Mouse (Mus musculus): Measurements from ENCODE around the gene Rsph6a. TPM values are rescaled to one million over a fixed set of nuclear protein-coding genes. Genes with fewer than 3 reads are reported as not detected.

Rsph6a gene
- polyA plus RNA-seq, 1 experiment from 2014 or later, result not detected

DNA sequence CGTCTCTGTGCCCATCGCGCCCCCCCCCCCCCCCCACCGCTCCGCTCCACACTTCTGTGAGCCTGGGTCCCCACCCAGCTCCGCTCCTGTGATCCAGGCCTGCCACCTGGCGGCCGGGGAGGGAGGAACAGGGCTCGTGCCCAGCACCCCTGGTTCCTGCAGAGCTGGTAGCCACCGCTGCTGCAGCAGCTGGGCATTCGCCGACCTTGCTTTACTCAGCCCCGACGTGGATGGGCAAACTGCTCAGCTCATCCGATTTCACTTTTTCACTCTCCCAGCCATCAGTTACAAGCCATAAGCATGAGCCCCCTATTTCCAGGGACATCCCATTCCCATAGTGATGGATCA, 38.7 kb downstream of the Rsph6a start:
- H3K9me3 ChIP-seq (replicated peaks), result no peaks in the 10 kb centered on the region
- ATAC-seq (ENCODE audit: low read depth), result peak; percentile 60
- WGBS (ENCODE audit: insufficient replicate concordance), result under 1% methylated on average over 12 of the region's 15 CpGs
- H3K4me1 ChIP-seq (replicated peaks), result peaks cover 65% of the 10 kb centered on the region
- peak overlapping the region; percentile 68 for H3K27ac ChIP-seq
- peaks cover 3% of the 10 kb centered on the region; the same call in 1 of the 2 replicates for H3K36me3 ChIP-seq
- DNase-seq, result peak; percentile 75
- peaks cover 88% of the 10 kb centered on the region for H3K27me3 ChIP-seq
- peak overlapping the region; percentile 68 for H3K4me3 ChIP-seq (replicated peaks)
- H3K4me2 ChIP-seq, result peak overlapping the region; percentile 97
- peak overlapping the region; percentile 75 for H3K9ac ChIP-seq

DNA sequence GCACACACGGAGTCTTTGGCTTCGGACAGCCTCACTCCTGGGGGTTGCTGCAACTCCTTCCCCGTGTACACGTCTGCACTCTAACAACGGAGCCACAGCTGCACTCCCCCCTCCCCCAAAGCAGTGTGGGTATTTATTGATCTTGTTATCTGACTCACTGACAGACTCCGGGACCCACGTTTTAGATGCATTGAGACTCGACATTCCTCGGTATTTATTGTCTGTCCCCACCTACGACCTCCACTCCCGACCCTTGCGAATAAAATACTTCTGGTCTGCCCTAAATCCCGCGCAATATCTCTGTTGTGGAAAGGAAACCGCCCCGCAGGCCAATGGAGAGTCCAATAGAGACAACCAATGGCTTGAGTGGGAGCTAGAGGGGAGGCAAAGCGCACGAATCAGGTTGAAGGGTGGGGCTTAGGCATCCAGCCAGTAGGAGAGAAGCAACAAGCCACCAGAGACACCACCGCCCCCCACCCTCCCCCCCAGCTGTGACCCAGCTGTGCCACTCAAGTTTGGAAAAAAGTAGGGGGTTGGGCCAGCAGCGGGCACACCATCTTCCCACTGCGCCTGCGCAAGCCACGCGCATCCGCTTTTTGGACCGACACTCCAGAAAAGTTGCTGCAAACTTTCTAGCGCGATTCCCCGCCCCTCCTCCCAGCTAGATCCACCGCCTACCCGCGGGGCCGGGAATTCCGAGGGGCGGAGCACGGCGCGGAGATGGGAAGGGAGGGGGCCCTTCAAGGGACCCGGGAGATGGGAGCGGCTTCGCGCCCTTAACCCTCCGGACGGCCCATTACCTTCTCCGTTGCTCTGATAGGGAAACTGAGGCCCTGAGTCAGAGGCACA, 39.3 kb downstream of the Rsph6a start:
- H3K36me3 ChIP-seq, result no peaks in the 10 kb centered on the region
- WGBS (ENCODE audit: insufficient replicate concordance), result under 1% methylated on average over 45 of the region's 45 CpGs
- H3K27ac ChIP-seq, result peak overlapping the region; percentile 82
- peaks cover 91% of the 10 kb centered on the region for H3K27me3 ChIP-seq
- DNase-seq (peak; percentile 79), ATAC-seq (ENCODE audit: low read depth) (peak; percentile 82)
- peak overlapping the region; percentile 97 for H3K4me2 ChIP-seq
- peak overlapping the region; percentile 75 for H3K9ac ChIP-seq
- peak overlapping the region; percentile 68 for H3K4me3 ChIP-seq (replicated peaks)
- H3K4me1 ChIP-seq (replicated peaks), result peaks cover 59% of the 10 kb centered on the region
- H3K9me3 ChIP-seq (replicated peaks), result no peaks in the 10 kb centered on the region

DNA sequence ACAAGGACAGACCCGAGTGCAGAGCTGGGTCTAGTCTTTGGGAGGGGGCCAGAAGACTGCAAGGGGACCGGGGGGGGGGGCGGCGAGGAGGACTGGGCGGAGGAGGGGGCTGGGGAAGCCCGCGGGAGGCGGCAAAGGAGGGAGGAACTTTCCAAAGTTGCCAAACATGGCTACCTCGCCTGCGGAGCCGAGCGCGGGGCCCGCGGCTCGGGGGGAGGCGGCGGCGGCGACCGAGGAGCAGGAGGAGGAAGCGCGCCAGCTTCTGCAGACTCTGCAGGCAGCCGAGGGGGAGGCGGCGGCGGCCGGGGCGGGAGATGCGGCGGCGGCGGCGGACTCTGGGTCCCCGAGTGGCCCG, 40.0 kb downstream of the Rsph6a start, which contains the start of gene Six5:
Gene Six5, plus strand, starts transcription at position 124 of the 355 bp plus-strand sequence.
- WGBS (ENCODE audit: insufficient replicate concordance), result under 1% methylated on average over 17 of the region's 36 CpGs
- Histone ChIP-seq H3K4me1 (replicated peaks) (peaks cover 59% of the 10 kb centered on the region), H3K27me3 (peaks cover 93% of the 10 kb centered on the region), H3K36me3 (no peaks in the 10 kb centered on the region), H3K27ac (peak within 1 kb of the TSS; percentile 82), H3K4me3 (replicated peaks) (peak within 1 kb of the TSS; percentile 68), H3K4me2 (peak within 1 kb of the TSS; percentile 97), H3K9me3 (replicated peaks) (no peaks in the 10 kb centered on the region), H3K9ac (peak within 1 kb of the TSS; percentile 75)
- no peak for DNase-seq
- ATAC-seq (ENCODE audit: low read depth), result no peak

DNA sequence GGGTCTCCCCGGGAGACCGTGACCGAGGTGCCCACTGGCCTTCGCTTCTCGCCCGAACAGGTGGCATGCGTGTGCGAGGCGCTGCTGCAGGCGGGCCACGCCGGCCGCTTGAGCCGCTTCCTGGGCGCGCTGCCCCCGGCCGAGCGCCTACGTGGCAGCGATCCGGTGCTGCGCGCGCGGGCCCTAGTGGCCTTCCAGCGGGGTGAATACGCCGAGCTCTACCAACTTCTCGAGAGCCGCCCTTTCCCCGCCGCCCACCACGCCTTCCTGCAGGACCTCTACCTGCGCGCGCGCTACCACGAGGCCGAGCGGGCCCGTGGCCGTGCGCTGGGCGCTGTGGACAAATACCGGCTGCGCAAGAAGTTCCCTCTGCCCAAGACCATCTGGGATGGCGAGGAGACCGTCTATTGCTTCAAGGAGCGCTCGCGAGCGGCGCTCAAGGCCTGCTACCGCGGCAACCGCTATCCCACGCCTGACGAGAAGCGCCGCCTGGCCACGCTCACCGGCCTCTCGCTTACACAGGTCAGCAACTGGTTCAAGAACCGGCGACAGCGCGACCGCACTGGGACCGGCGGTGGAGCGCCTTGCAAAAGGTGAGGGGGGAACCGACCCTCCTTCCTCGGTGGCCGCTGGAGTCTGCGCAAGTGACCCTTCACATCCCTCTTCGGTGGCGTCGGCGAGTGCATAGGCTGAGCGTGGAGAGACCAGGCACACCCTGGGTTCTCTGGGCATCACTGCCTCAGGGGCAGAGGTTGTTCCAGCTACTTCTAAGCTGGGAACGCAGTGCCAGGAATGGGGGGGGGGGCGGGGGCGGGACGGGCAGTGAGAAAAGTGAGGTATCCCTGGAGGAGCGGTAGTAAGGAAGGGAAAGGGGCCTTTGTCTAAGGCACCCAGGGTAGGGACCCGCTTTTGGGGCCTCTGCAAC, 40.6 kb downstream of the Rsph6a start:
- no peak for ATAC-seq (ENCODE audit: low read depth)
- H3K9me3 ChIP-seq (replicated peaks), result no peaks in the 10 kb centered on the region
- peak overlapping the region; percentile 75 for H3K9ac ChIP-seq
- H3K4me2 ChIP-seq, result peak overlapping the region; percentile 97
- 1% methylated on average over 84 of the region's 87 CpGs for WGBS (ENCODE audit: insufficient replicate concordance)
- peaks cover 90% of the 10 kb centered on the region for H3K27me3 ChIP-seq
- peaks cover 59% of the 10 kb centered on the region for H3K4me1 ChIP-seq (replicated peaks)
- H3K4me3 ChIP-seq (replicated peaks), result peak overlapping the region; percentile 68
- no peak for DNase-seq
- no peaks in the 10 kb centered on the region for H3K36me3 ChIP-seq
- peak overlapping the region; percentile 82 for H3K27ac ChIP-seq

DNA sequence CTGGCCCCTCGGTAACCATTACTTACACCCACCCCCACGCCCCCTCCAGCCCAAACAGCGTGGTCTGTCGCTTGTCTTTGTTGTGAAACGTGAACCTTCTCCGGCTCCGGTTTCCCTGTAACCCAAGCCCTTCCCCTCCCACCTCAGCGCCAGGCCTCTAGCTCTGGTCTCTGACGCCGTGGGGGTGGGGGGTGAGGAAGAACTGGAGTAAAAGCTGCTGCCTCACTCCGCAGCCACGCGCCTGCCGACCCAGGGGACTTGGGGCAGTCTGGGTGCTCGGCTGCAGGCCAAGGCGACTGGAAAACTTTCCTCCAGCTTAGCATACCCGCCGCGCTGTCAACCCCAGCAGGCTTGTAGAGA, 41.2 kb downstream of the Rsph6a start:
- Histone ChIP-seq H3K27ac (0 out of 2 replicates have a peak overlapping the region, but pooled peaks have one; percentile 82), H3K4me3 (replicated peaks) (peak overlapping the region; percentile 68), H3K9me3 (replicated peaks) (no peaks in the 10 kb centered on the region), H3K4me2 (peak overlapping the region; percentile 97), H3K36me3 (no peaks in the 10 kb centered on the region), H3K27me3 (peaks cover 90% of the 10 kb centered on the region), H3K9ac (peak overlapping the region; percentile 75), H3K4me1 (replicated peaks) (peaks cover 59% of the 10 kb centered on the region)
- WGBS (ENCODE audit: insufficient replicate concordance), result 2% methylated on average over 19 of the region's 19 CpGs
- ATAC-seq (ENCODE audit: low read depth) (no peak), DNase-seq (no peak)

DNA sequence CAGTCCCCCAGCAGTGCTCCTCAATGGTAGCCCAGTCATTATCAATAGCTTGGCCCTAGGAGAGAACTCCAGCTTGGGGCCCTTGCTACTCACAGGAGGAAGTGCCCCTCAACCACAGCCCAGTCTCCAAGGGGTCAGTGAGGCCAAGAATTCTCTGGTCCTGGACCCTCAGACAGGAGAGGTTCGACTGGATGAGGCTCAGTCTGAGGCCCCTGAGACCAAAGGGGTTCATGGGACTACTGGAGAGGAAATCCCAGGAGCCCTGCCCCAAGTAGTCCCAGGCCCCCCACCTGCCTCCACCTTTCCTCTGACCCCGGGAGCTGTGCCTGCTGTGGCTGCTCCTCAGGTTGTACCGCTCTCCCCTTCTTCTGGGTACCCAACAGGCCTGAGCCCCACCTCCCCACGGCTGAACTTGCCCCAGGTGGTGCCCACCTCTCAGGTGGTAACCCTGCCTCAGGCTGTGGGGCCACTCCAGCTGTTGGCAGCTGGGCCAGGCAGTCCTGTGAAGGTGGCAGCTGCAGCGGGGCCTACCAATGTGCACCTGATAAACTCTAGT, 42.0 kb downstream of the Rsph6a start:
- no peaks in the 10 kb centered on the region for H3K9me3 ChIP-seq (replicated peaks)
- peaks cover 86% of the 10 kb centered on the region for H3K27me3 ChIP-seq
- H3K4me2 ChIP-seq, result peak overlapping the region; percentile 97
- H3K36me3 ChIP-seq, result no peaks in the 10 kb centered on the region
- H3K9ac ChIP-seq, result peak overlapping the region; percentile 31; the same call in 1 of the 2 replicates
- no peak for ATAC-seq (ENCODE audit: low read depth)
- DNase-seq, result no peak
- 53% methylated on average over 5 of the region's 5 CpGs for WGBS (ENCODE audit: insufficient replicate concordance)
- no peak overlapping the region for H3K27ac ChIP-seq
- peak overlapping the region; percentile 68; the same call in 1 of the 2 replicates for H3K4me3 ChIP-seq (replicated peaks)
- H3K4me1 ChIP-seq (replicated peaks), result peaks cover 59% of the 10 kb centered on the region

DNA sequence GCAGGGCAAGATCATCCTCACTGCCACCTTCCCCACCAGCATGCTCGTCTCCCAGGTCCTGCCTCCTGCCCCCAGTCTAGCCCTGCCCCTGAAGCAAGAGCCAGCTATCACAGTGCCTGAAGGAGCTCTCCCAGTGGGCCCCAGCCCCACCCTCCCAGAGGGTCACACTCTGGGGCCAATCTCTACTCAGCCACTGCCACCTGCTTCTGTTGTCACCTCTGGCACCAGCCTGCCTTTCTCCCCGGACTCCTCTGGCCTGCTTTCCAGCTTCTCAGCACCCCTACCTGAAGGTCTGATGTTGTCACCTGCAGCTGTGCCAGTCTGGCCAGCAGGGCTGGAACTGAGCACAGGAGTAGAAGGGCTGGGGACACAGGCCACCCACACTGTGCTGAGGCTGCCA, 42.7 kb downstream of the Rsph6a start:
- Histone ChIP-seq H3K27ac (no peak overlapping the region), H3K36me3 (no peaks in the 10 kb centered on the region), H3K4me1 (replicated peaks) (peaks cover 53% of the 10 kb centered on the region), H3K9me3 (replicated peaks) (no peaks in the 10 kb centered on the region), H3K27me3 (peaks cover 86% of the 10 kb centered on the region), H3K4me3 (replicated peaks) (no peak overlapping the region), H3K4me2 (peak overlapping the region; percentile 9; the same call in 1 of the 2 replicates), H3K9ac (no peak overlapping the region)
- ATAC-seq (ENCODE audit: low read depth), result no peak
- no peak for DNase-seq
- 28% methylated on average over 2 of the region's 2 CpGs for WGBS (ENCODE audit: insufficient replicate concordance)

DNA sequence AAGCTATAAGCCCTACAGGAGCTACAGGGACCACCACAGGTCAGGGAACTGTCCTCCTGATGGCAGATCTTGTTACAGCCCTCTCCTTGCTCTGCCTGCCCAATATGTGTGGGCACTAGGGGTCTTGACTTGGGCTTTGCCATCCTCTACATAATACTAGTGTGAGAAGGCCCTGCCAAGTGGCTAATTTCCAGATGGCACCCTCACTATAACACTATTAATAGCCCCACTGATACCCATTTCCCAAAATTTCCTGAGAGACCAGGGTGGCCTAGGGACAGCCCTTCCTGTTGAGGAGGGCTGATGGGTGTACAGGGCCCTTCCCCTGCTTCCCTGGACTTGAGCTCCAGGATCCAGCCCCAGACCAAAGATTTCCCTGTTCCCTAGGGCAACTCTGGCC, 43.4 kb downstream of the Rsph6a start:
- no peak for ATAC-seq (ENCODE audit: low read depth)
- Histone ChIP-seq H3K9me3 (replicated peaks) (no peaks in the 10 kb centered on the region), H3K9ac (no peak overlapping the region), H3K4me3 (replicated peaks) (no peak overlapping the region), H3K36me3 (no peaks in the 10 kb centered on the region), H3K27ac (no peak overlapping the region), H3K4me1 (replicated peaks) (peaks cover 47% of the 10 kb centered on the region), H3K27me3 (peaks cover 86% of the 10 kb centered on the region), H3K4me2 (no peak overlapping the region)
- no peak for DNase-seq

DNA sequence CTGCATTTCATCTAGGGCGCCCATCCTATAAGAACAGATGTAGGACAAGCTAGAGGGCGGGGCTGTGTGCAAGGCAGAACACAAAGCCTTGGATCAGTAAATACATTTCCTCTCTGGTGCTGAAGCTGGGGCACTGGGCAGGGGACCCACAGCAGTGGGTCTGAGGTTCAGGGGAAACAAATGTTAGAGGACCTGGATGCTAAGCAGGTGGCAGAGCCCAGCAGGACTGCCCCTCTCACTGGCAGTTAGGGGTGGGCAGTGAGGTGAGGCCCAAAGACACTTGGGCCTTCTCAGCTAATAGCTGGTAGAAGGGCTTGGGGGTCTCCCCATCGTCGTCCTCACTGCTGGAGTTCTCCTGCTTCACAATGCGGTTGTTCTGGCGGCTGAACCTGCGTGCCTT, 44.3 kb downstream of the Rsph6a start:
- no peaks in the 10 kb centered on the region for H3K9me3 ChIP-seq (replicated peaks)
- H3K4me1 ChIP-seq (replicated peaks), result peaks cover 37% of the 10 kb centered on the region
- no peaks in the 10 kb centered on the region for H3K36me3 ChIP-seq
- no peak overlapping the region for H3K4me2 ChIP-seq
- no peak for ATAC-seq (ENCODE audit: low read depth)
- no peak overlapping the region for H3K9ac ChIP-seq
- H3K4me3 ChIP-seq (replicated peaks), result no peak overlapping the region
- WGBS (ENCODE audit: insufficient replicate concordance), result 53% methylated on average over 7 of the region's 7 CpGs
- H3K27ac ChIP-seq, result no peak overlapping the region
- H3K27me3 ChIP-seq, result peaks cover 88% of the 10 kb centered on the region
- DNase-seq, result no peak

DNA sequence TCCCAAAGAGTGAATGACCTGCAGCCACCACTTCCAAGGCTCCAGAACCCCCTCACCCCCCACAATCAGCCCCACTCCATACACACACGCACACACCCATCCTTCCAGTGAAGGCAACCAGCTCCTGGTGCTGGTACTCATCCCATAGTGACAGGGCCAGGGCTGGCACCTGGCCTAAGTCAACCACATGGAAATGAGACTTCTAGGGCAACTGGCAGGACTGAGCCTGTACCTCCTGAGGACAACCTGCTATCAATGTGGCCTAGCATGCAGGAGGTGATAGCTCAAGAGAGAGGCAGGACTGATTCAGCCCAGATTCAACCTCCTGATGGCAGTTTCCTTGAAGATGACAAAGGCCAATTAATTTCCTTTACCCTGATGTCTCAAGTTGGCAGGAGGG, 45.8 kb downstream of the Rsph6a start:
- H3K27me3 ChIP-seq, result peaks cover 80% of the 10 kb centered on the region
- H3K4me2 ChIP-seq, result no peak overlapping the region
- no peak overlapping the region for H3K27ac ChIP-seq
- 48% methylated on average over 1 of the region's 1 CpGs for WGBS (ENCODE audit: insufficient replicate concordance)
- no peaks in the 10 kb centered on the region for H3K9me3 ChIP-seq (replicated peaks)
- no peaks in the 10 kb centered on the region for H3K36me3 ChIP-seq
- DNase-seq, result no peak
- H3K4me1 ChIP-seq (replicated peaks), result peaks cover 23% of the 10 kb centered on the region
- ATAC-seq (ENCODE audit: low read depth), result no peak
- H3K4me3 ChIP-seq (replicated peaks), result no peak overlapping the region
- no peak overlapping the region for H3K9ac ChIP-seq

DNA sequence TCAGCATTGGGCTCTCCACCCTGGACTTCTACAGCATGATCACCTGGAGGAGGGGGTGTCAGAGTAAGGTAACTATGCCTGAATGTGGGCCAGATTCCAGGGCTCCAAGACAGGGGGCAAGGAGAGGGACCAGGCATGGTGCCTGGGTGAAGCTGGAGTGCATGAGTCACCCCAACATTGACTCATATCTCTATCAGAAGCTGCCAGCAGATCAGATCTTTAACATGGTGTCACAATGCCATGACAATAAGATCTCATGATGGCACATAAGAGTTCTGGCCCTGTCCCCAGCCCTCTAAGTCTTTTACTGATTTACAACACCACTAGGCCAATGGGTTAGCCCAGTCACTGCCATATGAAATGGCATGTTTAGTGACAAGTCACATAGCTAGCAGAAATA, 49.3 kb downstream of the Rsph6a start:
- Histone ChIP-seq H3K4me3 (replicated peaks) (no peak overlapping the region), H3K36me3 (no peaks in the 10 kb centered on the region), H3K9ac (no peak overlapping the region), H3K4me1 (replicated peaks) (no peaks in the 10 kb centered on the region), H3K27me3 (peaks cover 63% of the 10 kb centered on the region), H3K9me3 (replicated peaks) (no peaks in the 10 kb centered on the region), H3K4me2 (no peak overlapping the region), H3K27ac (no peak overlapping the region)
- DNase-seq (no peak), ATAC-seq (ENCODE audit: low read depth) (no peak)

Measured in liver, embryonic 13.5 days (tissue).